Mouse (Mus musculus): ENCODE measurements at regions not wholly inside any gene's neighbourhood (a gene's known extent, or its start where the extent isn't known, plus 50 kb on each side); places are given as distances from the start of the nearest gene placed in this dataset.

DNA sequence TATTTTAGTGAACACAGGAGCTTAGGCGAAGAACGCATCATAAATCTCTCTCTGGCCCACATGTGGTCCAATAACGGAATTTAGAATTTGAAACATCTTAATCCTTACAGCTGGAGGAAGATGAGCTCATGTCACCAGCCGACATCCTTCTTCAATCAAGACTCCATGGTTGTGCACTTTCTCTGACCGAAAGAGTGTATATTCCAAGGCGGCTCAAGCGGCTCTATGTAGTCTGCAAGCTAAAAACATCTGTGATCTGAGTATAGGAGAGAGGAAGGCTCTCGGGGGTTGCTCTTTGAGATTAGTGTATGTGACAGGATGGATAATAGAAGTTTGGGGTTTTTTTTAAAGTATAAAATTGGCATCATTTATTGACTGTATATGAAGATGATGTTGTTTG is 689.9 kb upstream of the Sox9 start:
- H3K36me3 ChIP-seq (ENCODE audit: control insufficient read depth in 1 of 2, insufficient read depth in 2 of 2, low read length in 2 of 2): no peaks in the 10 kb centered on the region
- no peak overlapping the region for H3K4me3 ChIP-seq (ENCODE audit: control insufficient read depth in 1 of 2, insufficient read depth in 1 of 2, low read depth in 2 of 2, low read length in 2 of 2)
- TF ChIP-seq MAX (IDR thresholded peaks at IDR 0.05; ENCODE audit: low read length): no peak
- TF ChIP-seq E2F4 (IDR thresholded peaks at IDR 0.05; ENCODE audit: borderline replicate concordance, low read depth, low read length): no peak
- TF ChIP-seq USF1 (IDR thresholded peaks at IDR 0.05; ENCODE audit: low read depth, low read length): no peak
- no peak for TF ChIP-seq POLR2A (IDR thresholded peaks at IDR 0.05; ENCODE audit: control insufficient read depth in 1 of 2, insufficient read depth in 1 of 2, low read depth in 1 of 2, low read length in 2 of 2, poor library complexity in 1 of 2)
- TF ChIP-seq CTCF (IDR thresholded peaks at IDR 0.05 in 2 of 3, conservative IDR thresholded peaks at IDR 0.05 in 1 of 3; ENCODE audit: control insufficient read depth in 1 of 3, insufficient read depth in 1 of 3, low read depth in 2 of 3, low read length in 3 of 3, poor library complexity in 1 of 3, severe bottlenecking in 1 of 3): no peak
- TF ChIP-seq HCFC1 (IDR thresholded peaks at IDR 0.05; ENCODE audit: low read depth, low read length): no peak
- TF ChIP-seq KAT2A (conservative IDR thresholded peaks at IDR 0.05; ENCODE audit: low read depth, low read length): no peak
- TF ChIP-seq EP300 (IDR thresholded peaks at IDR 0.05; ENCODE audit: low read depth in 1 of 2, low read length in 2 of 2): no peak
- TF ChIP-seq POLR2AphosphoS2 (IDR thresholded peaks at IDR 0.05; ENCODE audit: low read length): no peak
- H3K79me2 ChIP-seq (ENCODE audit: control insufficient read depth, insufficient read depth, low read length, poor library complexity): no peaks in the 10 kb centered on the region
- H3K9me3 ChIP-seq (replicated peaks; ENCODE audit: insufficient read depth, low read length): no peaks in the 10 kb centered on the region
- DNase-seq (ENCODE audit: low read depth, low spot score): no peak
- H3K9ac ChIP-seq (ENCODE audit: control insufficient read depth, low read depth, low read length, poor library complexity, severe bottlenecking): no peak overlapping the region
- no peaks in the 10 kb centered on the region for H3K27me3 ChIP-seq (ENCODE audit: control insufficient read depth in 1 of 2, insufficient read depth in 2 of 2, low read length in 2 of 2)
- no peak overlapping the region for H3K27ac ChIP-seq (ENCODE audit: control insufficient read depth, low read depth, low read length)
- H3K4me1 ChIP-seq (ENCODE audit: control insufficient read depth in 1 of 2, insufficient read depth in 2 of 2, low read length in 2 of 2): no peaks in the 10 kb centered on the region

DNA sequence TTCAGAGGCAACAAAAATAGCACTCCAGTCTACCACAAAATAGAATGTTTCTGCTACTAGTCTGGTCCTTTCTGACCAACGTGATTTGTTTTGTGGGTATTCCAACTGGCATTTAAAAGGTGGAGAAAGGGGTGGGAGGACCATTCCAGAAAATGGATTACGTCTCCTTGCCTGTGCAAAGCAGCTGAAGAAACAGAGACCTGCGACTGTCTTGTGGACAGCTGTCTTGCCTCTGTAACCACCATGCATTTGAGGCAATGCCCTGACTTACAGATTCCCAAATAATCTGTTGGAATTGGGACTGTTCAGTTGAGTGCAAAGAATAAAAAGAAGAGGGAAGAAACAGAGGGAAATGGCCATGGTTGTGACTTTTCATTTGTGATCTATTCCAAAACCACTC is 687.0 kb upstream of the Sox9 start:
- DNase-seq (ENCODE audit: low read depth, low spot score): no peak
- Histone ChIP-seq H3K36me3 (ENCODE audit: control insufficient read depth in 1 of 2, insufficient read depth in 2 of 2, low read length in 2 of 2) (no peaks in the 10 kb centered on the region), H3K9me3 (replicated peaks; ENCODE audit: insufficient read depth, low read length) (no peaks in the 10 kb centered on the region), H3K4me1 (ENCODE audit: control insufficient read depth in 1 of 2, insufficient read depth in 2 of 2, low read length in 2 of 2) (no peaks in the 10 kb centered on the region), H3K79me2 (ENCODE audit: control insufficient read depth, insufficient read depth, low read length, poor library complexity) (no peaks in the 10 kb centered on the region), H3K27me3 (ENCODE audit: control insufficient read depth in 1 of 2, insufficient read depth in 2 of 2, low read length in 2 of 2) (no peaks in the 10 kb centered on the region), H3K9ac (ENCODE audit: control insufficient read depth, low read depth, low read length, poor library complexity, severe bottlenecking) (no peak overlapping the region), H3K4me3 (ENCODE audit: control insufficient read depth in 1 of 2, insufficient read depth in 1 of 2, low read depth in 2 of 2, low read length in 2 of 2) (no peak overlapping the region), H3K27ac (ENCODE audit: control insufficient read depth, low read depth, low read length) (no peak overlapping the region)
- TF ChIP-seq POLR2A (IDR thresholded peaks at IDR 0.05; ENCODE audit: control insufficient read depth in 1 of 2, insufficient read depth in 1 of 2, low read depth in 1 of 2, low read length in 2 of 2, poor library complexity in 1 of 2) (no peak), BHLHE40 (IDR thresholded peaks at IDR 0.05; ENCODE audit: borderline replicate concordance, low read depth, low read length) (no peak), EP300 (IDR thresholded peaks at IDR 0.05; ENCODE audit: low read depth in 1 of 2, low read length in 2 of 2) (no peak), ZNF384 (IDR thresholded peaks at IDR 0.05; ENCODE audit: low read depth, low read length) (no peak), ETS1 (IDR thresholded peaks at IDR 0.05; ENCODE audit: low read depth, low read length) (no peak), GATA1 (IDR thresholded peaks at IDR 0.05; ENCODE audit: low read depth, low read length) (no peak), POLR2AphosphoS5 (IDR thresholded peaks at IDR 0.05; ENCODE audit: borderline replicate concordance, low read depth, low read length) (no peak), UBTF (IDR thresholded peaks at IDR 0.05; ENCODE audit: borderline replicate concordance, insufficient read depth, low read depth, low read length) (no peak), TAL1 (IDR thresholded peaks at IDR 0.05; ENCODE audit: low read length) (no peak), RAD21 (IDR thresholded peaks at IDR 0.05; ENCODE audit: low read depth, low read length) (no peak), NELFE (IDR thresholded peaks at IDR 0.05; ENCODE audit: low read depth, low read length) (no peak), ZMIZ1 (IDR thresholded peaks at IDR 0.05; ENCODE audit: low read depth, low read length) (no peak), TCF12 (IDR thresholded peaks at IDR 0.05; ENCODE audit: low read depth, low read length) (no peak), MXI1 (IDR thresholded peaks at IDR 0.05; ENCODE audit: low read depth, low read length) (no peak), MYB (IDR thresholded peaks at IDR 0.05; ENCODE audit: low read depth, low read length) (no peak)
